Mouse (Mus musculus) layer of hippocampus, adult 18-20 months (tissue): ENCODE results near the gene Rac2. TPM values are rescaled to one million over a fixed set of nuclear protein-coding genes. Genes with fewer than 3 reads are reported as not detected.

Source experiments
- DNase-seq, 2 experiments: peaks; one replicate each; pipeline ENCODE4 v3.0.0; 2022; ENCODE audit warnings: low spot score in 2 of 2
- total RNA-seq, 2 experiments: library from RNA; stranded (reverse); gene quantifications; 2 replicates each; pipeline ENCODE4 v1.2.3; 2021

The Rac2 gene
- total RNA-seq, 2 experiments from 2014 or later: 1.4 to 1.9 TPM

DNA sequence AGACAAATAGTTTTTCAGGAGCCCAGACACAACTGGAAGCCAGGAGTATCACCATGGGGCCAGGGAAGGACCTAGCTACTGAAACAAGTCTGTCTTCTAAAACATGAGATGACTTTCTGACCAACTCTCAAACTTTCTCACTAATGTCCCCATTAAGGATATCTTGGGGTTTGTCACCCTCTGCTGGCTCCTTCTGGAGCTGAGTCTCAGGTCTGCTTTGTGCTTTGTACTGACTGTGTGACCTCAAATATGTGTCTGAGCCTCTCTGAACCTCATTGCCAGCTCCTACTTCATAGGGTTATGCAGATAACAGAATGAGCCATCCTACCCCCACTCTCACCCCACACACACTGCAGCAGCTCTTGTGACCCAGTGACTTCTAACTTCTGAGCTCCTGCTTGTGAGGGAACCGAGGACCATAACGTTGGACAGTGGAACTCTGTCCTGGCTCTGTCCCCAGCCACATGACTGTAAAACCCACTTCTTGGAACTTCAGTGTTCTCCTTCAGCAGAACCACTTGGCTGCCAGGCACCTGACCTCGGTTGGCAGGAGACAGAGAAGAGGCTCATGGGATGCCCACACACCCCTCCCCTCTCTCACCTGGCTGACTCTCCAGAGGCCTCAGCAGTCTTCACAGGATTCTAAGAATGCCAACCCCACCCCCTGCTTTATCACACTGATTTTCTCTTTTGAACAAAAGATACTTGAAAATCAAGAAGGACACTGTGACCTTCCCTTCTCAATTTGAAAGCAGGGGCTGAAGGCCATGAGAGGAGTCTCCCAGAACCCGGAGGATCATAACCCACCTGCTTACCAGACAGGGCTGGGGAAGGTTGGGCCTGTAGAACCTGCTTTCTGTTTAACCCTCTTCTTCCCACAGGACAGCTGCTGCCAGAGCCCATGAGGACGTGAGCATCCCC, 24.9 kb downstream of the Rac2 start:
- no peak for DNase-seq

DNA sequence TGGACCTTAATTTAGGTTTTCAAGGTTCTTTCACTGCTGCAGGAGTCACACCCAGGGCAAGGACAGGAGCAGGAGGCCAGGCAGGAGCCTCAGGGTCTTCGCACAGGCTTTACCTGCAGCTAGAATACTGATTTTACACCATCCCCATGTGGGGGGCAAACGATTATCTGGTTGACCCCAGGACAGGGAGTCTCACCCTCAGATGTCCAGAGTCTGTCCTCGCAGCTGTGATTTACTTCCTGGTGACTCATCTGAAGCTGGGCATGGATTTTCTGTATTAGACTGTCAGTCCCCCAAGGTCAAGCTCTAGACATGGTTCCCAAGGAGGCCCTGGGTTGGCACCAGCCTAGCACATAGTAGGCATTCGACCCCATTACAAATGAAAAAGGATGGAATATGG, 26.5 kb downstream of the Rac2 start:
- DNase-seq: no peak

DNA sequence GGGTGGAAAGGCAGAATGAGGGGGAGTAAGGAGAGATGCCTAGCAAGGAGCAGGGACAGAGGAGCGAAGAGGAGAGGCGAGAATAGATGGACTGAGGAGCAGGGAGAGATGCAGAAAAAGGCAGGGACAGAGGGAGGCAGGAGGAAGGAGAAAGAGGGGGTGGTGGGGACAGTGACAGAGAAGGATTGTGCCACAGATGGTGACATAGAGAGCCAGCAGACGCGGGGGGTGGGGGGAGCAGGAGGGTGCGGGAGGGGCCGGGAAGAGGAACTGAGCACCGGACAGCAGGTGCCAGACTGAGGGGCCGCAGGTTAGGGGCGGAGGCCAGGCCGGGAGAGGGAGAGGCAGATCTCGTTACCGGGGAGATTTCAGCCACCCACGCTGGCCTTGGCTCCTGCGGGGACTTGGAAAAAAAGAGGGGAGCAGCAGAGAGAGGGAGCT, 28.0 kb downstream of the Rac2 start, which contains the start of gene Sstr3:
Gene Sstr3, minus strand, starts transcription at position 125 of the 441 bp plus-strand sequence.
- no peak for DNase-seq

DNA sequence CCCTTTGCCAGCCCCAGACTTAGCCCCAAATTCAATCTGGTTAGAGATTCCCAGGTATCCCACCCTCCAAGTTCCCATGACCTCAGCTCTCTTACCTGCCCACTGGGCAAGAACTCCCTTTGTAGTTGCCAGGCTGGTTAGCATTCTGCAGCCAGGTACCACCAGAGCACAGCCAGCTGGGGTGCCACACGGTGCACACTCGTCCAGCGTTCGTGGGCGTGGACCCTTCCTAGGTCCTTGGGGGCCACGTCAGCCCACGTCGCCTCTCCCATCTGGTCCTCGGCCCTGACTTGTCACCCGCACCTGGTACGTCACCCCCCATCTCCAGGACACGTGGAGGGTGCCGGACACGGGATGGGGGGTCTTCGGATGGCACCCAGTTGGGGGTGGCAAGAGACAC, 28.5 kb downstream of the Rac2 start:
- no peak for DNase-seq

DNA sequence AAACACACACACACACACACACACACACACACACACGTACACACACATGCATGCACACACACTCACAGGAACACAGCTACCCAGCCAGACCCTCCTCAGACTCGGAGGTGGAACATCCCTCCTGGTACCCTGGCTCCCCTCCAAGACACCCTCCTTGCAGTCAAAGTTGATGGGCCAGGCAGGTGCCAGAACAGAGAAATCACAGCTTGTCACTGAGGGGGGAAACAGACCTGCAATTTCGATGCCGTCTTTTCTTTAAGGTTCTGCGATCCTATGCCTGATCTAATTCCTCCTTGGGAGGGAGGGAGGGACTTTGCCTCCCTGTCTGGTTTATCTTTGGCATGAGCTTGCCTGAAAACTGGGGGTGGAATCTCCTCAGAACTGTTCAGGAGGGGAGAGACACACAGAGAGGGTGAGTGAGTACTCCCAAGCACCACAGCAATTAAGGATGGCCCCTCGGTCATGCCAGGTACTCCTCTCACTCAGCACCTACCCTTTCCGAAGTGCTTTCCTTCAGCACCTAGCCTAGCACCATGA, 29.7 kb downstream of the Rac2 start:
- no peak for DNase-seq

DNA sequence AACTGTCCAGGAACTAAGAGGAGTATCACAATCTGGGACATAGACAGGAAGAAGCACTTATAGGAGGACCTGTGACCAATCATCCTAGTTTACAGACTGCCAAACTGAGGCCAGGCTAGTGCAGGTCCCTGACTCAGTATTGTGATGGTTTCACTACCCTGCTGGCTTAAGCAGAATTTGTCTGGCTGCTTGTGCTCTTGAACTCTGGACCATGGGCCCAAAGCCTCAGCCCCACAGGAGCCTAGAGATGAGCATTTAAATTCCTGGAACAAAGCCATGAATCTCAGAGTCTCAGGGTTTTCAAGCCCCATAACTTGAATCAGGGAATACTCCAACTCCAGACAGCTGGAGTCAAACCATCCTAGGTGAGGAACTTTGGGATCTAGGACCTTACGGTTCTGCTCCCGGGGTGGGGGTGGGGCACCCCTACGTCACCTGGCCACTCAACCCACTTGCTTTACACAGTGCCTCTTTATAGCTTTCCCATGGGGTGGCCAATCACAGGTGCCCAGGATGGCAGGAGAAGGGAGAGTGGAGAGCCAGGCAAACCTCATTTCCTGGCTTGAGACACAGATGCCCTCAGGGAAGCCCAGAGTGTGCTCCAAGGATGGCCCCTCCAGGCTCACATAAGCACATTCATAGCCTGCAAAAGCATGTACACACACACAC, 30.4 kb downstream of the Rac2 start:
- no peak for DNase-seq

DNA sequence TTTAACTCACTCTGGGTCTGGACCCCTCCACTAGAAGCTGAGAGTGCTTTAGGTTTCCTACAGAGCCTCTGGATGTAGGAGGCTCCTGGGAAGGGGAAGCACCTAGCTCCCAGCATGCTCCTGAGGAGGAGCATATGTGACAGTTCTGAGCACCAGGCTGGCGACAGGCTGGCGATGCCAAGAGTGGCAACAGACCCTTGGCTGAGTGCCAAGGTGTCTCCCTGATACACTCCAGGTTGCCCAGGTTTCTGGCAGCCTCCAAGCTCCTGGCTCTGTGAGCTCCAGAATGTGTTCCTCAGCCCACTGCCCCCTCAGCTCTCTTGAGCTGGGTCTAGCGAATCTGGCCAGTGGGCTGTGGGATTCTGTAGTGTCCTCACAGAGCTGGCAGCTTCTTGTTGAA, 31.0 kb downstream of the Rac2 start:
- no peak for DNase-seq

DNA sequence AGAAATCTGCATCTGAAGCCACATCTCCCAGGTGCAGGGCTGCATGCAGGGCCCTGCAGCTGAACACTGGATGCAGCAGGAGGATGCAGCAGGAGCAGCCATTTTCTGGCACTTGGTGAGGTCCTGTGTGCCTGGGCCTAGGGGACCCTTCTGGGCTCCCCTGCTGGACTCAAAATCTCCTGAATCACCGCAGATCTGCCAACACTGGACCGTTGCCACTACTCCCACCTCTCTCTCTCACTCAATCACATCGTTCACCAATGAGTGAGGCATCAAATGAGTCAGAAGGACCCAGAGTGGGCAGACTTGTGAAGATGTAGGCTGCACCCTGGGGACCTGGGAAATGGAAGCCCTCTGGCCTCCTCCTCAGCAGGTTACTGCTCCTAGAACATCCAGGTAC, 31.5 kb downstream of the Rac2 start:
- peak in 1 of 2 experiments; percentile 33 for DNase-seq

DNA sequence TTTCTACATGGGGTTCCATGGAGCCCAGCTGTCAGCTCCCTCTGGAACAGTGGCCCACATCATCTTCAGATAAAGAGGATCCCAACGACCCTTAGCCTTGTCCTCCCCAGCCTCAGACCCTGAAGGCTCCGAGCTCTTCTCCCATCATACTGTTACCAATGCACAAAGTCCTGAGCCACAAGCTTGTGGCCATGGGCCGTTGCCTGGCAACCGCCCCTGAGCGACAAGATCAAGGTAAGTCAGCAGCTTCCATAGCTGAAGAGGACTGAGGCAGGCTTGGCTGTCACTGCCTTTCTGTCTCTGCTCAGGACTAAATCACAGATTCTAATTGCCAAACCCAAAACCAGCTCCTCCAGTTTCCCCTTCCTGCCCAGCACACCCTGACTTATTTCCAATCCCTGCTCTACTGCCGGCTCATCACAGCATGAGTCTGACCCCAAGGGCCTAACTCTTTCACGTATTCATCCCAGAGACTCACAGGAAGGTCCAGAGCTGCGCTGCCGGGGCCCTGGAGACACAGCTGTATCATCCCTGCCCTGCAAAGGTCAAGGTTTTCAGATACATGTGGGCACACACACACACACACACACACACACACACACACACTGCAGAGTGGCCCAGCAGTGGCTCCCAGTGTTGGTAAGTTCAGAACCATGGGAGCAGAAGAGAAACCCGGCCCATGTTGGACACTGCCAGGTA, 36.7 kb downstream of the Rac2 start:
- DNase-seq: no peak

DNA sequence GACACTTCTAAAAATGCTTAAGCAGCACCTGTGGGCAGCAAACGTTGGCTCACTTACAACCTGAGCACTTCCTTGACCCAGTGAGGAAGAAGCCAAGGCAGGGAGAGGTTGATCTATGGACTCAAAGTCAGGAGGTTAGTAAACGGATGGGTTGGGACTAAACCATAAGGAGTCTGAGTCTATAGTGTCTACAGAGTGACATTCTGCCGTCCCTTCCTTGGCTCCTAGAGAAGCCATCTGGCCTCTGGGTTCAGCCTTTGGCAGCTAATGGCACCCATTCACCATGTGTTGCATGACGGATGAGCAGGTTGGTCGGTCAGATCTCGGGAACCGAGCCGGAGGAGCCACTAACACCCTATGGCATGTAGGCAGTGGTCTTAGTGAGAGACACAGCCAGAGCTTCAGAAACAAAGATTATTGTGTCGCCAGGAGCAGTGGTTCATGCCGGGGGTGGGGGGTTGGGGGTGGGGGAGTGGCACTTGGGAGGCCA, 39.2 kb downstream of the Rac2 start:
- DNase-seq: no peak

DNA sequence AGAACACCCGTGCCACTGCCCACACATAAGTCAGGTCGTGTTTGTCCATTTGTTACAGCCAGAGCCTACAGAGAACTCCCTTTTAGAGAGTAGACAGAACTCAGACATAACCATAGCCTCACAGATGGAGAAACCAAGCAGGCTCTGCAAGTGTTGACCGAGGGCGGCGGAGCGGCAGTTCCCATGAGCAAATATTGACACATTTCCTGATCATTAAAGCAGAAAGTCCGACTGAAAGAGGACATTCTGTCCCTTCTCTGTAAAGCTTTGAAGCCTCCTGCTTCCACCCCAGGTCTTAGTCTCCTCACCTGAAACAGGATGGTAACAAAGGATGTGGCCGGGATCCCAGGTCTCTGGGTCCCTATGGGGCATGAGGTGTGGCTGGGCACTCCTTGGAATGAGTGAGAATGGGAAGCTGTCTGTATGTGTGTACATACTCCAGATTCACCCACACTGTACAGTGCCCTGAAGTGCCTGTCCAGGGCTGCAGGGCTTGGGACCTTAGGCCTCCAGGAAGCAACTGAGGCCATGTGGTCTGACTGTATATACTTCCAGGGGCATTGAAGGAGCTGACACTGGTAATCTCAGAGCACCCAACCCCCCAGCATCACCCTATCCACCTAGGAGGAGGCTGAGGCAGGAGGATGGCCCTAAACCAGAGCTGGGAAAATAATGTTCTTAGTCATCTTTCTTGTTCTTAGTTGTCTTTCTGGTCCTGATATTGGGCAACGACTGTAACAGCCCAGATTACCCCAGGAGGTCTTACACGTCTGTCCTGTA, 39.8 kb downstream of the Rac2 start:
- DNase-seq: no peak

DNA sequence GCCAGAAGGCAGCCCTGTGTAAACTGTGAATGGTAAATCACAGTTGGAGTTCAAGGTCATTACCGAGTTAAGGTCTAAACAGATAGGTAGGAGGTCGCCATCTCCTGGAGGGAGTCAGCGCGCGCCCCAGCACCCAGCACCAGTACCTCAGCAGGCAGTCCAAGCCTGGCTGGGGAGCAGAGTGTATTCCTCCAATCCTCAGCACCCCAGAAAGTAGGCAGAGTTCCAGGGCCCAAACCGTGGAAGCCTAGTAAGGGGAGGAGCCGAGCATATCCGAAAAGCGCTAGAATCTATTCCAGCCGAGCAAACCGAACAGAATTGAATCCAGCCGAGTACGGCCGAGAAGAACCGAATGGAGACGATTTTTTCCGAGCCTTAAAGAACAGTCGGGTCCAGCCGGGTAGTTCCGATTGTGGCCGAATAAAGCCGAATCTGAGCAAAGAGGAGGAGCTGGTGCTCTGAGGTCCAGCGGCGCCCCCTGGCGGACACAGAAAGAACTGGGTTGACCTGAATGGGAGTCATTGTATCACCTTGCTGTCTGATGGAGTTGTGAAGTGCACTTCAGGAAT, 40.6 kb downstream of the Rac2 start:
- DNase-seq: peak; percentile 99 to 100

DNA sequence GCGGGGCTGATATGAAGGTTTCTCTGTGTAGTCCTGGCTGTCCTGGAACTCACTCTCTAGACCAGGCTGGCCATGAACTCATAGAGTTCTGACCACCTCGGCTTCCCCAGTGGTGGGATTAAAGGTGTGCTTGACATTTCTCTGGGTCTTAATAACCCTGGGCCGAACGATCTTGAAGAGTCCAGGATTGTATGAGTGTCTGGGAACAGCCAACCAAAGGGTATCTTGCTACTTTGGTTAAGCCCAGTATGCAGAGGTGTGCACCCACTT, 41.2 kb downstream of the Rac2 start:
- DNase-seq: no peak

DNA sequence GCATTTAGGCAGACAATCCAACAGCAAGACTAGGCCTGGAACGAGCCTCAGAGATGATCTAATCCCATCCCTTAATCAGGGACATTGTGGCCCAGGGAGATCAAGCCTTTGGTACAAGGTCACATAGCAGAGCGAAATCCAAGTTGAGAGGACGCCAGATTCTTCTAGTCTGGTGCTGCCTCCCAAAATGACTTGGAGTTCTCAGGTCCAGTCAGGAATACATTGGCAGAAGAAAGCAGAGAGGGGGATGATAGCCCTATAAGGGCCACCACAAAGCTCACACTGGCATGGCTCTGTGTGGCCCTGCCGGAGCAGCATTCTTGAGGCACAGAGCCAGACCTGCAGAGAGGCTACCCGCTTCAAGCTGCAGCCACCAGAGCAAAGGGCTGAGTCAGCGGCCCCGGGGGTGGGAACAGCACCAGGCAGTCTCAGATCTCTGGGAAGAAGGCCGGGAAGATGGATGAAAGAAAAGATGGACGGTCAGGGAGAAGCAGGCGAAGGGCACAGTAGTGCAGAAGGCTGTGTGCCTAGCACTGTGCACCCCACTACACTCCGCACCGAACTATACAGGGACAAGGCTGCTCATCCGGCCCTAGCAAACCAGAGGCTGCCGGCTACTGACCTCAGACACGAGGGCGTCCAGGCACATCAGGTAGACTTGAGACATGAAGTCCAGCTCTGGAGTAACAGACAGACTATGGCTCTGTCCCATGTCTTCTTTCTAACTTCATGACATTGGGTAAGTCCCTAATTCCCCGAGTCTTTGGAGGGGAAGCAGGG, 41.7 kb downstream of the Rac2 start, which contains the start of gene C1qtnf6:
Gene C1qtnf6, minus strand, starts transcription at position 746 of the 780 bp plus-strand sequence.
- no peak for DNase-seq

DNA sequence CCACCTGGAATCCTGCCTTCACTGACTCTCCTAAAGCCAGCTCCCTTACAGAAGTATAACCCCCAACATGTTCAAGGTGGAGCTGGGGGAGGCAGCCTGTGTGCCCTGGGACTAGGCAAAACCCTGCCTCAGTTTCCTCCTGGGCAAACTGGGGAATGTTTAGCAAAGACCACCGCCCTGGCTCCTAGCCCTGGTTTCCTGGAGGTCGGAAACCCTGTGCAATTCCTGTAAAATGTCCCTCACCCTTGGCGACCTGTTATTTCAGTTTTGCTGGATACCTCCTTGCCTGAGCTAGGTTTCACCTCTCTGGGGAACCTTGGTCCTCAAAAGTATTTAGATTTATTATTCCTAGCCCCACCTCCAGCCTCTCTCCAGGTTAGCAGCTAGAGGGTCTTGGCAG, 42.4 kb downstream of the Rac2 start:
- DNase-seq: no peak

DNA sequence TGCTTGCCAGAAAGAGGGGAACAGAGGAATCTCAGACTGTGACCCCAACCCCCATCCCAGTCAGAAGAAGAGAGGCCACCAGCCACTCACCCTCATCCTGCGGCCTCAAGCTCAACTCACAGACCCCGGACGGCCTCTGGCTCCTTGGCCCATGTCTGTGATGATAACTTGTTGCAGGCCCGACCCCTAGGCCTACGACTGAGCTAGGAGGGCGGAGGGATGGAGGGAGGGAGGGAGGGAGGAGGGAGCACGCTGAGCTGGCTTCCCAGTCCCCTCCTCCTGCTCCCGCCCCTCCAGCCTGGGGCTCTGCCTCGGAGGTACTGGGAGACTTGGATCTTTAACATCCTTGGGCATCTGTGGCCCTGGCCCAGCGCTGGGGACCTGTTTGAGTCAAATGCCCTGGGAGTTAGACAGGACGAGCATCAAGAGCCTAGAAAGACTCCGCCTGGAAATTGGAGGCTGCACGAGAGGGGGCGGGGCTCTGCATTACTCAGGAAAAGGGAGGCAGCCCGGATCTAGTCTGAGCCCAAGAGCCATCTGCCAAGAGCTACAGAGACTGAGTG, 43.1 kb downstream of the Rac2 start:
- DNase-seq: peak; percentile 82 to 87

DNA sequence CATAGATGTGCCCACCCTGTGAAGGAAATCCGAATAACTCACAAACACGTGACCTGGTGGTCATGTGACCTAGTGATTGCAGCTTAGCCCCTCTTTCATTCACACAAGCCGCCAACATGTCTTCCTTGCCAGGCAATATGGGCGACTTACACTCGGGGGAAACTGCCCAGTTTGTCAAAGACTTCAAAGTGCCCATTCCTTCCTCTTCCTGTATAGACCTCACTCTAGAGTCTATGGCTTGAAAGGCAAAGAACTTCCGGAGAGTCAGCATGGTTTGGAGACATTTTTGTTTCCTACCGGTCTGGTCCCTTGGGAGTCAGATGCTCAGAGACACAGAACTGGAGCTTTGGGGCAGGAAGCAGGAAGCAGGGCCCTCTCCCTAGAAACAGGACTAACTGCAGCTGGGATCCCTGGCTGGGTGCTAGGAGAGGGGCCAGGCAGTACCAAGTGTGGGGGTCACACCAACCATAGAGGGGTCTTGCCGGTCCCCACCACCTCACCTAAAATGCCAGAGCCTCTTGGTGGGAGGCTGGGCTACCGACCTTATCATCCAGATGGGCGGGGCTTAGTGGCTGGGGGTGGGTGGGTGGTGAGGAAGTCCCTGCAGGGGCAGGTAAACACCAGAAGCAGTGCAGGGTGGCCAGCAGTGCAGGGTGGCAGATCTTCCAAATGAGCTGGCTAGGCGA, 43.7 kb downstream of the Rac2 start:
- DNase-seq: no peak

DNA sequence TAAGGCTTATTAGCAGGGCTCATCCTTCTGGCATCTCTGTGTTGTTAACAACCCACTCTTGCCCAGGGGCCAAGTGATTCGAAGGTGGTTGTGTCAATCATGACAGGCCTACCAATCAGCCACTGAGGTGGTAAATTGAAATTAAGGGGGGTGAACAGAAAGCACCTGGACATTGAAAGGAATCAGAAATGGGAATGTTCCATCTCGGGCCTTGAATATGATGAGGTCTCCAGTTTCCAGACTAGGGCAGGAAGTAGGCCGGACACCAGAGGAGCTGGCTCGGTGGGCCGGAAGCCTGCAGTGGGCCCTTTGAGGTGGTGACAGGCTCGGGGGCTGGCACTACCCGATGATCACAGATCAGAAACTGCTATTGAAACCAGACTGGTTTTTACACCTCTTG, 44.6 kb downstream of the Rac2 start:
- DNase-seq: peak; percentile 67 to 88

DNA sequence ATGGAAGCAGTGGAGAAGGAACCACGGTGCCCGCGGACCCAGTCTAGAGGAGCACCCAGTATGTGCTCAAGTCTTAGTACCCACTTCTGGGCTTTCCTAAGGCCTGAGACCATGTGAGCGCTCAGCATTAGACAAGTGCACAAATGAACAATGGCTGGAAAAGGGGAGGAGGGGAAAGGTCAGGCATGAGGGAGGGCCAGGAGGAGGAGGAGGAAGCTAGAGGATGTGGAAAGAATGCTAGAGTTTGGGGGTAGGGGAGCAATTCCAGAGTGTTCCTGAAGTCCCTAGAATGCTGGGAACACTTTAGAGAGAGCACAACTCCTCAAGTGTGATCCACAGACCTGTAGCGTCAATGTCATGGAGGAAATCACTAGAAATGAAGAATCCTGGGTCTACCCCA, 48.4 kb downstream of the Rac2 start:
- DNase-seq: no peak
